Mouse (Mus musculus) midbrain, embryonic 15.5 days (tissue): ENCODE measurements at regions not wholly inside any gene's neighbourhood (a gene's known extent, or its start where the extent isn't known, plus 50 kb on each side); places are given as distances from the start of the nearest gene placed in this dataset.

Source experiments
- ATAC-seq: fragments of 200-750 bp; cut with Nextera tagmentation; replicated peaks from 2 replicates; pipeline ENCODE4 v1.8.0; 2017; ENCODE audit warnings: moderate TSS enrichment
- H3K27ac ChIP-seq: fragments of 300-500 bp; sonication (generic); 2 replicates; pipeline ENCODE4 v1.5.1; 2015; ENCODE audit warnings: mild to moderate bottlenecking, inconsistent platforms
- H3K27me3 ChIP-seq: fragments of 300-500 bp; sonication (generic); replicated peaks from 2 replicates; pipeline ENCODE4 v1.6.1; 2015; ENCODE audit warnings: inconsistent platforms
- H3K36me3 ChIP-seq: fragments of 300-500 bp; sonication (generic); replicated peaks from 2 replicates; pipeline ENCODE4 v1.6.1; 2015; ENCODE audit warnings: inconsistent platforms
- H3K4me1 ChIP-seq: fragments of 300-500 bp; sonication (generic); 2 replicates; pipeline ENCODE4 v1.6.1; 2015; ENCODE audit warnings: inconsistent platforms
- H3K4me2 ChIP-seq: fragments of 300-500 bp; sonication (generic); 2 replicates; pipeline ENCODE4 v1.6.1; 2015; ENCODE audit warnings: inconsistent platforms, mild to moderate bottlenecking, moderate library complexity
- H3K4me3 ChIP-seq: fragments of 300-500 bp; sonication (generic); 2 replicates; pipeline ENCODE4 v1.5.1; 2015; ENCODE audit warnings: mild to moderate bottlenecking, inconsistent platforms
- H3K9ac ChIP-seq: fragments of 300-500 bp; sonication (generic); 2 replicates; pipeline ENCODE4 v1.6.1; 2015; ENCODE audit warnings: mild to moderate bottlenecking, inconsistent platforms
- H3K9me3 ChIP-seq: fragments of 300-500 bp; sonication (generic); 2 replicates; pipeline ENCODE4 v1.6.1; 2016; ENCODE audit warnings: inconsistent platforms
- WGBS: fragments of 180-500 bp; shearing (Covaris S2); methylation state at CpG from one replicate; pipeline ENCODE4 v1.1.7; 2015; ENCODE audit warnings: mixed read lengths; 5-methylcytosine and 5-hydroxymethylcytosine counted together

DNA sequence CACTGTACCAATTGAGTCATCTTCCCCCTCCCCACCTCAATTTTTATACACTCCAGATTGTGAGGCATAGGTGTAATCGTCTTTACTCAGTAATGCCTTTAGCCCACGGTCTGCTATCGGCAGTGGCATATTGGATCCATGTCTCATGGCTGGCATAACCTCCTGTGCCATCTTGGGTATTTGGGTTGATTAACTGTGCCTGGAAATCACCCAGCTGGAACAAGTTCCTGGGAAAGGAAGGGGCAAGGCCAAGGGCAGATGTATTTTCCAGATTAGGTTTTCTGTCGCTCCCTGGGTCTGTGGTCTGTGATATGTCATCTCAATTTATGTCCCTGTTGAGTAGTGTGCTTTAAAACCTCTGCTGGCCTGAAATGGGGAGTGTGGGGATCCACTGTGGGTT, 158.2 kb downstream of the Glrx3 start:
- Histone ChIP-seq H3K27ac (no peak overlapping the region), H3K36me3 (no peaks in the 10 kb centered on the region), H3K4me3 (no peak overlapping the region), H3K9me3 (no peaks in the 10 kb centered on the region), H3K4me1 (no peaks in the 10 kb centered on the region), H3K27me3 (no peaks in the 10 kb centered on the region), H3K9ac (no peak overlapping the region), H3K4me2 (no peak overlapping the region)
- WGBS = 88% methylated on average over 4 of the region's 4 CpGs
- no peak for ATAC-seq

DNA sequence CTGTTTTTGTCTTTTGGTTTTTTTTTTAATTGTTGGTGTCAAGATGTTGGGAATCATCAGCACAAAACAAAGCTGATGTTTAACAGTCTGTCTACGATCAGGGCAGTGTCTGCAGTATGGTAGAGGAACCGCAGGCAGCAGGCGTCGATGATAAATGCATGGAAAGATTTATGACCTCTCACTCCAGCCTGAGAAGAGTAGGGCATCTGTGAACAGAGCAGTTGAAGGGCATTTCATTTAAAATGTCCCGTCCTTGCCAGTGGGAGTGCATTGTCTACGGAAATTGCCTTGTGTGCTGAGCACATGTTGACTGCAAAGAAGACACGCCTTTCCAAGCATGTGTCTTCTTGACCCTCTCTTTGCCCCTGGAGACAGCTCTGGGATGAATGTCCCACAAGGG, 158.7 kb downstream of the Glrx3 start:
- H3K4me1 ChIP-seq = no peaks in the 10 kb centered on the region
- no peaks in the 10 kb centered on the region for H3K27me3 ChIP-seq
- H3K9me3 ChIP-seq = no peaks in the 10 kb centered on the region
- no peak overlapping the region for H3K9ac ChIP-seq
- no peaks in the 10 kb centered on the region for H3K36me3 ChIP-seq
- ATAC-seq = no peak
- H3K4me3 ChIP-seq = no peak overlapping the region
- no peak overlapping the region for H3K27ac ChIP-seq
- H3K4me2 ChIP-seq = no peak overlapping the region
- 83% methylated on average over 7 of the region's 7 CpGs for WGBS

DNA sequence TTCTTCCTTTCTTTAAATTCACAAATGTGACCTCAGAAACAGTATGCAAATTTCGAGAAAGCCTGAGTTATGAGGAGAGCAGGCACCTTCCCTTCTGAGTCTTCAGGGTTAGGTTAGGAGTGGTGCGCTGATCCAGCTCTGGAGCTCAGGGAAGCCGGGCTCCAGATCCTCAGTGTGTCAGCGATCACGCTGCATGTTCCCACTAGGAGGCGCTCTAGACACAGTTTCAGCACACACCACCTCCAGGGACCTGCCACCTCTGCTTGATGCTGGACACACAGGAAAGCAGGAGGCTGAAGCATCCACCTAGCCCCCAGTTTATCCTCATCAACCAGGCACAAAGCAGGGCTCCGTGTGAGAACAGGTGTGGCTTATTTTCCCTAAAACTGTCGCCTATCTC, 165.6 kb downstream of the Glrx3 start:
- Histone ChIP-seq H3K27me3 (no peaks in the 10 kb centered on the region), H3K36me3 (no peaks in the 10 kb centered on the region), H3K27ac (no peak overlapping the region), H3K4me1 (no peaks in the 10 kb centered on the region), H3K9me3 (no peaks in the 10 kb centered on the region), H3K4me2 (no peak overlapping the region), H3K9ac (no peak overlapping the region), H3K4me3 (no peak overlapping the region)
- peak; percentile 72 for ATAC-seq
- 6% methylated on average over 8 of the region's 8 CpGs for WGBS

DNA sequence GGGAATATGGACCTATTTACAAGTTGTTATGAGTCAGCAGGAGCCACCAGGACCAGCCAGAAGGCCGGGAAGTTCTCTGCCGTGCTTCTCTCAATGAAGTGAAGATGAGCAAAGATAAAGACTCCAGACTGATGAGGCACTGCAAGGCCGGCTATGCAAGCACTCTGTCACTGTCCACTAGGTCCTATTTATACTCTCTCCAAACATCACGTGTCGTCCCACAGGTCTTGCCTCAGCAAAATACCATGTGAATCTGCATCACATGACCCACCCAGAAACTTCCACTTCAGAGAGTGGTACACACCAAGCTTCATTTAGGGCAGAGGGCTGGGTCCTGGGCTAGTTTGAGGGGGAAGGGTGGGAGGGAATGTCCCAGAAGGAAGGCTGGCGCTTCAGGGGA, 172.3 kb downstream of the Glrx3 start:
- Histone ChIP-seq H3K9ac (no peak overlapping the region), H3K4me1 (no peaks in the 10 kb centered on the region), H3K4me3 (no peak overlapping the region), H3K27me3 (no peaks in the 10 kb centered on the region), H3K36me3 (no peaks in the 10 kb centered on the region), H3K9me3 (no peaks in the 10 kb centered on the region), H3K27ac (no peak overlapping the region), H3K4me2 (no peak overlapping the region)
- no peak for ATAC-seq
- WGBS = 83% methylated on average over 6 of the region's 6 CpGs

DNA sequence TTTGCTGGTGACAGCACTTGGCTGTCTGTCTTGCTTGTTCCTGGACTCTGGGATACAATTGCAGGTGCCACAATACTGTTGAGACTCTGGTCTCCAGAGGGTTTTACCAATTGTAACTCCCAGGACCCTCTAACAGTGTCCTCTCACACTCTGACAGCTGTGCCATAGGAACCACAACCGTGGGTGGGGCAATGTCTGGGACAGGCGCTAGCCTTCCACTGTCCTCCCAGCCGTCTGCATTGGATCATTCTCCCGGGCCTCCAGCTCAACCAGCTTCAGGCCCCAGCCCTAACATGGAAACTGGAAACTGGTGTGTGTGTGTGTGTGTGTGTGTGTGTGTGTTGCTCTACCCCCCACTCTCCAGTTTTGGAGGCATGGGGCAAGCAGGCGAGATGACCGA, 173.9 kb downstream of the Glrx3 start:
- no peaks in the 10 kb centered on the region for H3K4me1 ChIP-seq
- no peak overlapping the region for H3K4me2 ChIP-seq
- no peak overlapping the region for H3K4me3 ChIP-seq
- H3K9me3 ChIP-seq = no peaks in the 10 kb centered on the region
- H3K27me3 ChIP-seq = no peaks in the 10 kb centered on the region
- no peak for ATAC-seq
- no peak overlapping the region for H3K9ac ChIP-seq
- WGBS = 63% methylated on average over 6 of the region's 6 CpGs
- H3K27ac ChIP-seq = no peak overlapping the region
- no peaks in the 10 kb centered on the region for H3K36me3 ChIP-seq

DNA sequence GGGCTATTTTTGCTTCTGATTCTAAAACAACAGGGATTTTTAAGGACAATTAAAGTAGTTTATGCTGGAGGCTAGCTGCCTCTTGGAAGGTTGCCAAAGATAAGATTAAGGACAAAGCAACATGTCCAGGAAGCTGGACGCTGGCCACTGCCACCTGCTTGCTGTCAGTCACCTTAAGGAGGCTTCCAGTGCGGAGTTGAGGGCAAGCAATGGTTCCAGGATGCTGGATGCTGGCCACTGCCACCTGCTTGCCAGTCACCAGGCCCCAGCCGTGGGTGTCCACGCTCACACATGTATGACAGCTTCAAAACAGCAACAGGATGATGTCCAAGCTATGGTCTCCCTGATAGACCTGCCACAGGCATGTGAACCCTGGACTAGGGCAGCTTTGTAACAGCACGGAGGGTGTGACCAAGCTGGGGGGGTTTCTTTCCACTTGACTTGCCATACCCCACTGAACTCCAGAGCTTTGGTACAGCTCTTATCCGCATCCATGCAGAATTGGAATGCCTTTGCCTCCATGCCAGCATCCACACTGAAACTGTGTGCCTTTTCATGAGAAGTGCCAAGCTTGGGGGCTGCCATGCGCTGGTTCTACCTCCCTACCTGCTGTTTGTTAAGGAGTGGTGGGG, 174.6 kb downstream of the Glrx3 start:
- no peak overlapping the region for H3K4me2 ChIP-seq
- no peak overlapping the region for H3K27ac ChIP-seq
- ATAC-seq = no peak
- H3K36me3 ChIP-seq = no peaks in the 10 kb centered on the region
- WGBS = 64% methylated on average over 7 of the region's 7 CpGs
- H3K4me1 ChIP-seq = no peaks in the 10 kb centered on the region
- no peak overlapping the region for H3K9ac ChIP-seq
- no peaks in the 10 kb centered on the region for H3K27me3 ChIP-seq
- no peaks in the 10 kb centered on the region for H3K9me3 ChIP-seq
- no peak overlapping the region for H3K4me3 ChIP-seq

DNA sequence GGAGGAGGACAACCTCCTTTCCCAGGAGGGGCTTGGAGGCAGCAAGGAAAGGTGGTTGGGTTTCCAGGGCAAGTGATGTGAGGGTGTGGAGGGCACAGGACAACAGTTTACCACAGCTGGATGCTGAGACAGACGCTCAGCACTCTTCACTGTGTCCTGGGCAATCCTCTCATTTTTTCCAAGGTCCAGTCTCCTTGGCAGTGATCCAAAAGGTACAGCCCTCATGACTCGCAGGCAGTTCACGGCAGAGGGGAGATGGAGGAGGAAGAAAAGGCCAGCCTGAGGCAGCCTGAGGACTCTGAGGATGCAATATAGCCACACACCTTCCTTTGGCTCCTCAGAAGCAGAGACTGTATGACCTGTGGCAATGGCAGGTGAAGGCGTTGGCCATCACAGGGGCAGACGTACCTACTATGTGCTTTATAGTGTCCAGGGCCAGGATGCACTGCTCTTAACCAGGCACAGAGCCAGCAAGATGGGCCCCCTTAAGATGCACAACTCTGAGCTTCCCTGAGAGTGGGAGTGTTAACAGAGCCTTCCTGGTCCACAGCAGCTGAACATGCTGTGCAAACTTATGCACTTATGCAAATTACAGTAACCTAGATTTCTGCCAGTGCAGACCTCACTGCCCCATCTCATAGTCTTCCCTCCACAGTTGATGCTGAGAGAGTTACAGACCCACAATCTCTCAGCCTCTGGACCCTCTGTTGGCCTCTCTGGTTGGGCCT, 181.2 kb downstream of the Glrx3 start:
- ATAC-seq = no peak
- Histone ChIP-seq H3K4me1 (no peaks in the 10 kb centered on the region), H3K27me3 (no peaks in the 10 kb centered on the region), H3K4me3 (no peak overlapping the region), H3K36me3 (no peaks in the 10 kb centered on the region), H3K9me3 (no peaks in the 10 kb centered on the region), H3K9ac (no peak overlapping the region), H3K27ac (no peak overlapping the region), H3K4me2 (no peak overlapping the region)
- 69% methylated on average over 5 of the region's 5 CpGs for WGBS

DNA sequence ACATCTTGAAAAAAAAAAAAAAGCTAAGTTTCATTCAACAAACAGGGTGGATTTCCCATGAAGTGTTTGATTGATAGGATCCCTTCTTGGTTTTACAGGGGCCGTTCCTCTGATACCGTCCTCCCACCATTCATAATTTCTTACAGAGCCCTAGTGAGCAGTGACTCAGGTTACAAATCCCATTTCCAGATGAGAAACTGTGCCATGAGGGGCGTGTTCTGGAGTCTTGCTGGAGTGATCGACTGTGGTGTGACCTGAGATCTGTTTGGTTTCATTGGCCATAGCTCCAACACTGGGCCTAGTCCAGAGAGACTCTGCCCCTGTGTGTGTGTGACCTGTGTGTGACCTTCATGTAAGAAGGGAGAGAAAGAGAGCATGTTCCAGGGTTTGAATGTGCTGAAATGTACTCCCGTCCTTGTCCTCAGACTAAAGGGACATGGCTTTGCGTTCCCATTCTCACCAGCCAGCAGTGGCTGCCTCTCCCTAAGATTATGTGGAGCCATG, 181.9 kb downstream of the Glrx3 start:
- Histone ChIP-seq H3K4me2 (no peak overlapping the region), H3K27ac (no peak overlapping the region), H3K9me3 (no peaks in the 10 kb centered on the region), H3K36me3 (no peaks in the 10 kb centered on the region), H3K4me3 (no peak overlapping the region), H3K9ac (no peak overlapping the region), H3K27me3 (no peaks in the 10 kb centered on the region), H3K4me1 (no peaks in the 10 kb centered on the region)
- 72% methylated on average over 6 of the region's 6 CpGs for WGBS
- ATAC-seq = no peak

DNA sequence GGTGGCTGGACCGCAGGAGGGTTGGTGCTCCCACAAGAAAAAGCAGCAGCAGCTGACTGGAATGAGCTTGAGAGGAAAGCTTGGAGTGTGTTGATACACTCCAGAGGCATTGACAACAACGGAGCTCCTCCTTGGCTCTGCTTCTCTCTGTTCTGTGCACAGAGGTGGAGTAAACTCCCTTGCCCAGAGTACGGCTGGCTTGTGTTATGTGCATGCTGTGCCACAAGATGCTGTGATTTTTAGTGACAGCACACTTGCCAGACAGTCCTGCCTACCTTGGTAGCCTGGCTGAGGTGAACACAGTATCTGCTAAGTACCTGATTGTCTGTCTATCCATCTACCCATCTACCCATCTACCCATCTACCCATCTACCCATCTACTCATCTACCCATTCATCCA, 190.9 kb downstream of the Glrx3 start:
- H3K27me3 ChIP-seq = no peaks in the 10 kb centered on the region
- no peak for ATAC-seq
- H3K27ac ChIP-seq = no peak overlapping the region
- H3K4me2 ChIP-seq = no peak overlapping the region
- no peaks in the 10 kb centered on the region for H3K9me3 ChIP-seq
- no peak overlapping the region for H3K4me3 ChIP-seq
- no peak overlapping the region for H3K9ac ChIP-seq
- H3K36me3 ChIP-seq = no peaks in the 10 kb centered on the region
- 92% methylated on average over 3 of the region's 3 CpGs for WGBS
- H3K4me1 ChIP-seq = no peaks in the 10 kb centered on the region

DNA sequence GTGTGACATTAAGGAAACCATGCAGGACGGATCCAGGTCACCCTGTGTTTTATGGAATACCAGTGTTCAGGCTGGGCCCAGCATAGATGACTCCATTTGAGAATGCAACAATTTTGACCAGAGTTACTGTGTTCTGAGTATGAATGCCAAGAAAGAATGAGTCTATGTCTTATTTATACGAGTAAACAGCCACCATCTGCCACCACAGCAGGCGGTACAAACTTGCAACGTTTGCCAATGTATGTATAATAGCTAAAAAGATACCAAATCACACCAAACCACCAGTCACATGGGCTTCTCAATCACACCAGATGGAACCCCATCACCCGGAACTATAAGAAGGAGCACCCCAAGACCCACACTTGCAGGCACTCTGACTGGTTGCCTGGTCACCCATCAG, 192.1 kb downstream of the Glrx3 start:
- no peak overlapping the region for H3K27ac ChIP-seq
- H3K4me1 ChIP-seq = no peaks in the 10 kb centered on the region
- 93% methylated on average over 5 of the region's 5 CpGs for WGBS
- H3K4me2 ChIP-seq = no peak overlapping the region
- no peaks in the 10 kb centered on the region for H3K9me3 ChIP-seq
- H3K27me3 ChIP-seq = no peaks in the 10 kb centered on the region
- H3K4me3 ChIP-seq = no peak overlapping the region
- no peak for ATAC-seq
- no peaks in the 10 kb centered on the region for H3K36me3 ChIP-seq
- H3K9ac ChIP-seq = no peak overlapping the region

DNA sequence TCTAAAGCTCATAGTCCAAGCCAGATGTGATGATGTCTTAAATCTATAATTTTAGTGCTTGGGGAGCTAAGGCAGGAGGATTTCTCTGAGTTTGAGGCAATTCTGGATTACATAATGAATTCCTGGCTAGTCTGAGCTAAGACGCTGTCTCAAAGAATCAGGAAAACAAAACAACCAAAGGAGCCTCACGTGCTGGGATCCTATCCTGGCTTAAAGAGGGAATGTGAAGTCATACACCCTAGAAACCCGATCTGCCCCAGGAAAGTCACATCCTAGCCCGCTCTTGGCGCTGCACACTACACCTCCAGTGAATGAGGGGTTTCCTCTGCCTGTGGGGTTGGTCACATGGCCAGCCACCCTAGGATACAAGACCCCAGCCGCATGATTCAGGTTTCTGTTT, 211.2 kb downstream of the Glrx3 start:
- H3K9me3 ChIP-seq = no peaks in the 10 kb centered on the region
- WGBS = 55% methylated on average over 6 of the region's 6 CpGs
- H3K4me3 ChIP-seq = no peak overlapping the region
- no peak overlapping the region for H3K9ac ChIP-seq
- no peak overlapping the region for H3K27ac ChIP-seq
- no peaks in the 10 kb centered on the region for H3K27me3 ChIP-seq
- H3K4me2 ChIP-seq = no peak overlapping the region
- no peaks in the 10 kb centered on the region for H3K36me3 ChIP-seq
- H3K4me1 ChIP-seq = 0 out of 2 replicates have a peak, but pooled peaks cover 3% of the 10 kb centered on the region
- ATAC-seq = no peak

DNA sequence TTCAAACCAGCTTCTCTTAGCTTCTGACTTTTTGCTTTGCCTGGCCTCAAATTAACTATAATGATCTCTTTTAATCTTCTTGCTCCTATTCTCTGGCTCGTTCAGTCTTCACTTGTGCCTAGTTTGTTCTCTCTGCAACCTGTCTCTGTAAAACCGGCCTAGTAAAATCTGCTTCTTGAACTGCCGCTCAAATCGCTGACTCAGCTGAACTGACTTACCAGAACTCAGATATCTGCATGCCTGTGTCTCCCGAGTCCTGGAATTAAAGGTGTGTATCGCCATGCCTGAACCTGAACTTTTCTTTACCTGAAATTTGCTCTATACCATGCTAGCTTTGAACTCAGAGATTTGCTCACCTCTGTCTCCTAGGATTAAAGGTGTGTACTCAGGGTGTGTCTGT, 212.2 kb downstream of the Glrx3 start:
- 80% methylated on average over 6 of the region's 6 CpGs for WGBS
- no peak for ATAC-seq
- no peaks in the 10 kb centered on the region for H3K27me3 ChIP-seq

DNA sequence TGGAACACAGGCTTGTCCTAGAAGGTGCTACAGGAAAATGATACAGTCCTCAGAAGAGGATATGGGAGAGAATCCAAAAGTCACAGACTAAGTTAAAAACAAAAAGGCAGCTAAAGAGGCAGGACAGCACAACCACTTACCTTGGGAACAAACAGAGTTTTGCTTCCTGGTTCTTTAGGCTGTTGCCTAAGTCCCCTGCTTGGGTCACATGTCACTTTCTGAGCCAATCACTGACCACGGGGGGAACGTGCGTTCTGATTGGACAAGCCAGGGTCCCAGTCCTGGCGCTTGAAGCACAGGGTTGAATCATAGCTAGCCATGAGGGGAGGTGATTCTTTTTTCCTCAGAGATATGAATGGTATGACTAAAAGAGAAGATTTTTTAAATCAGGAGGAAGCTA, 216.4 kb downstream of the Glrx3 start:
- Histone ChIP-seq H3K4me2 (no peak overlapping the region), H3K4me3 (no peak overlapping the region), H3K27me3 (no peaks in the 10 kb centered on the region), H3K4me1 (0 out of 2 replicates have a peak, but pooled peaks cover 3% of the 10 kb centered on the region), H3K9me3 (no peaks in the 10 kb centered on the region), H3K9ac (no peak overlapping the region), H3K27ac (no peak overlapping the region), H3K36me3 (no peaks in the 10 kb centered on the region)
- 93% methylated on average over 4 of the region's 4 CpGs for WGBS
- ATAC-seq = no peak

More for the DNA sequence above, 212.2 kb downstream of the Glrx3 start:
- Histone ChIP-seq H3K4me3 (no peak overlapping the region), H3K4me1 (0 out of 2 replicates have a peak, but pooled peaks cover 3% of the 10 kb centered on the region), H3K4me2 (no peak overlapping the region), H3K9ac (no peak overlapping the region), H3K9me3 (no peaks in the 10 kb centered on the region), H3K36me3 (no peaks in the 10 kb centered on the region), H3K27ac (no peak overlapping the region)
